Mouse (Mus musculus) bone marrow macrophage, adult 2 months (primary cell): ENCODE data around the gene Chpf. TPM values are rescaled to one million over a fixed set of nuclear protein-coding genes. Genes with fewer than 3 reads are reported as not detected.

ENCODE experiments used
- H3K27ac ChIP-seq: 2 replicates; pipeline ENCODE4 v1.5.1; 2012; ENCODE audit warnings: low read depth, low read length; ENCODE audit not compliant: insufficient read depth
- H3K4me1 ChIP-seq: 2 replicates; pipeline ENCODE4 v1.6.1; 2012; ENCODE audit warnings: low read length; ENCODE audit not compliant: control insufficient read depth, insufficient read depth
- H3K4me3 ChIP-seq: 2 replicates; pipeline ENCODE4 v1.5.1; 2012; ENCODE audit warnings: mild to moderate bottlenecking, low read length, moderate library complexity; ENCODE audit not compliant: insufficient read depth
- CTCF ChIP-seq: IDR thresholded peaks from 2 replicates; pipeline ENCODE4 v1.5.1; 2012; ENCODE audit warnings: low read depth, mild to moderate bottlenecking, low read length, moderate library complexity
- POLR2A ChIP-seq: IDR thresholded peaks from 2 replicates; pipeline ENCODE4 v1.6.1; 2012; ENCODE audit warnings: mild to moderate bottlenecking, low read depth, low read length, borderline replicate concordance
- polyA plus RNA-seq: library from polyadenylated mRNA; stranded (reverse); fragments of >200 nt; gene quantifications from 2 replicates; pipeline ENCODE4 v1.2.4, GENCODE M21; 2012; ENCODE audit not compliant: missing spikeins, insufficient read depth, insufficient read length

Gene Chpf
- polyA plus RNA-seq, 1 experiment: 1.3 TPM

DNA sequence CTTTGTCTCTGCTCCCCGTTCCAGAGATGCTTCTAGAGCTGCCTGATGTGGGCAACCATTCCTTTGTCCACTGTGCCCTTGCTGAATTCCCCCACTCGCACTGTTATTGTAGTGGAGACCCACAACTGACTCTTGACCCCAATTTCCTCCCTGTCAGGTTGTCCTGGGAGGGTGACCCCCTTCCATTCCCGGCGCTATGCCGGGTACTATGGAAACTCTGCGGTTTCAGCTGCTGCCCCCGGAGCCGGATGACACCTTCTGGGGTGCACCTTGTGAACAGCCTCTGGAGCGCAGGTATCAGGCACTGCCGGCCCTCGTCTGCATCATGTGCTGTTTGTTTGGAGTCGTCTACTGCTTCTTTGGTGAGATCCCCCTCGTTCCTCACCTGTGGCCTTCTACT is 929 bp upstream of the Chpf start:
- Histone ChIP-seq H3K4me1 (0 out of 2 replicates have a peak, but pooled peaks cover 3% of the 10 kb centered on the region), H3K4me3 (no peak overlapping the region), H3K27ac (no peak overlapping the region)
- TF ChIP-seq POLR2A: no peak
- no peak for TF ChIP-seq CTCF

DNA sequence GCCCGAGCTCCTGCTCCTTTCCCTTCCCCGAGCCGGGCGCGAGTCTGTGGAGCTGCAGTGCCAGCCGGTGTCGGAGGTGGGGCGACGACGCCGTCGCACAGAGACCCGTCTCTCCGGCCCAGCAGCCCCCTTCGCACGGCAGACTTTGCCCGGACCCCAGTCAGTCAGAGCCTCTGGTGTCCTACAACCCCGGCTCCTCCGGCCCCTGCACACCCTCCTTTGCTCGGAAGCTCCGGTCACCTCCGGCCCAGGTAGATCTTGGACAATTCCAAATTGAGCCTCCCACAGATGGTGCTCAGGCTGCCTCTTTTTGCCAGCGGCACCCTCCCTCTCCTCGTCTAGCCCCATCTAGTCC is 505 bp upstream of the Chpf start:
- H3K27ac ChIP-seq: no peak overlapping the region
- H3K4me3 ChIP-seq: peak overlapping the region; percentile 56; the same call in 1 of the 2 replicates
- H3K4me1 ChIP-seq: 0 out of 2 replicates have a peak, but pooled peaks cover 3% of the 10 kb centered on the region
- TF ChIP-seq CTCF (no peak), POLR2A (no peak)

DNA sequence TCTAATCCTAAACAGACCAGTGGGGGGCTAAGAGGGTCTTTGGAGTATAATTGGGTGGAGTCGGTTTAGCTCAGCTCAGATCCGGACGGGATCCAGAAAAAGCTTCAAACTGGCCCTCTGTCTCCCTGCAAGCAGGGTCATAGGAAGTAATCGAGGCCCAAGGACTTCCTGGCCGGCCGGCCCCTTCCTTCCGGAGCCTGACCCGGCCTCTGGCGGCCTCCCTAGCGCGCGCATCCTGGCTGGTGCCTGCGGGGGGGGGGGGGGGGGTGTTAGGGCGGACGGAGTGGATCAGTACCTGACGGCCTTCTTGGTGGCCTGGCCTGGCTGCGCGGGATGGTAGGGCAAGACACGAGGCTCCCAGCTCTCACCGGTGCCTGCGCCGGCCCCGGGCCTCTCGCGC is 610 bp downstream of the Chpf start:
- peak overlapping the region; percentile 56 for H3K4me3 ChIP-seq
- 0 out of 2 replicates have a peak, but pooled peaks cover 3% of the 10 kb centered on the region for H3K4me1 ChIP-seq

DNA sequence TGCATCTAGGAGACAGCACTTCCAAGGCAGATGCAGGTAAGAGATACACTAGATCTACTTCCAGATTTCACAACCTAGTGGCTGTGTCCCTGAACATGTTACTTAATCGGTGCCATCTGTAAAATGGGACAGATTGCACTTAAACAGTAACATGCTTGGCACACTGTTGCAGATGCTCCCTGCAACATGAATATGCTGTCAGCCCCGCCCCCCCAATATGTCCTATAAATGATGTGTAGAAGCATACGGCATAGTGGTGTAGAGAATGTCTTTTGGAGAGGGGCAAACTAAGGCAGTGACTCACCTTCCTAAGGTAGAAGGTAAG is 1.2 kb downstream of the Chpf start:
- Histone ChIP-seq H3K4me3 (no peak overlapping the region), H3K4me1 (0 out of 2 replicates have a peak, but pooled peaks cover 3% of the 10 kb centered on the region), H3K27ac (no peak overlapping the region)
- TF ChIP-seq POLR2A (no peak), CTCF (no peak)

More for the DNA sequence above, 610 bp downstream of the Chpf start:
- TF ChIP-seq POLR2A: no peak
- no peak for TF ChIP-seq CTCF
- H3K27ac ChIP-seq: no peak overlapping the region

DNA sequence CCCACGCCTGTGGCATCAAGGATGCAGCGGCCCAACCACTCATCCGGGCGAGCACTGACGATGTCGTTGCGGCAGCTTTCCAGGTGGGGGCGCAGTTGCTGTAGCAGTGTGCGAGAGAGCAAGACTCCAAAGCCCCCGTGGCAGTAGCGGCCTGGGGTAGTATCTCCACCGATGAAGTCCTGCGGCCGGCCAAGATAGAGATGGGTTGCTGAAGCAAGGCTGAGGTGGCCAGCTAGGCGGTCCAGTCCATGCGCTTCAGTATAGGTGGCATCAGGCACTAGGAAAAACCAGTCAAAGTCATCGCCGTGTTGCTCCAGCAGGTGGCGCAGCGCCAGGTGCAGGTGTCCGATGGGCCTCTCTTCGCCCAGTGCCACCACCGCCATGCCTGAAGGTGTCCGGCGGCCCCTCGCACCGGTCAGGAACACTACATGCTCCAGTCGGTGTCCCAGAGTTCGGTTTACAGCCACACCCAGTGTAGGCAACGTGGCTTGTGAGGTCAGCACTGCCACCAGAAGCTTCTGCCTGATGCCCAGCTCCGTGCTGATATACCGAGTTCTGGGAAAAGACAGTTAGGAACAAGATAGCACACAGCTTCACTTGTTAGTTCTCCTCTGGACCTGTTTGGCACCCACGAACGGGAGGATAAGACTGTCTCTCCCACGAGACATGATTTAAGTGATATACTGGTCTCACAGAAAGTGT is 1.7 kb downstream of the Chpf start:
- no peak overlapping the region for H3K4me3 ChIP-seq
- TF ChIP-seq CTCF (peak; percentile 99), POLR2A (no peak)
- no peak overlapping the region for H3K27ac ChIP-seq
- 0 out of 2 replicates have a peak, but pooled peaks cover 3% of the 10 kb centered on the region for H3K4me1 ChIP-seq

DNA sequence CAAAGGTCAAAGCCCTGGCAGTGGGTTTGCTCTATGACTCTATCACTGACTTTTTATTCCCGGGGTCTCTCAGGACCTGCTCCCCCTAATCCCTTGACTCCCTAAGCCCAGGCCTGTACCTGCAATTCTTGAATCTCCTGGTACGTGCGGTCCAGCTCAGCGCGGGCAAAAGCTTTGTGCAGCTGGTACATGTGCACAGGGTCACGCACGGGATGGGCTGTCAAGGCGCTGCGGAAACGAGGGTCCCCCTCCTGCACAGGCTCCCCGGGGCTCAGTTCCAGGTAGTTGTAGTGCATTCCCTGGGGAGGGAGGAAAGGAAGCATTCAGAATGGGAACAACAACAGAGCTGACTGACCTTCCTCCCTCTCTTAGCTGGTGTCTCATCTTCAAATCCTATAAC is 2.7 kb downstream of the Chpf start:
- Histone ChIP-seq H3K4me3 (no peak overlapping the region), H3K4me1 (0 out of 2 replicates have a peak, but pooled peaks cover 3% of the 10 kb centered on the region), H3K27ac (no peak overlapping the region)
- no peak for TF ChIP-seq POLR2A

DNA sequence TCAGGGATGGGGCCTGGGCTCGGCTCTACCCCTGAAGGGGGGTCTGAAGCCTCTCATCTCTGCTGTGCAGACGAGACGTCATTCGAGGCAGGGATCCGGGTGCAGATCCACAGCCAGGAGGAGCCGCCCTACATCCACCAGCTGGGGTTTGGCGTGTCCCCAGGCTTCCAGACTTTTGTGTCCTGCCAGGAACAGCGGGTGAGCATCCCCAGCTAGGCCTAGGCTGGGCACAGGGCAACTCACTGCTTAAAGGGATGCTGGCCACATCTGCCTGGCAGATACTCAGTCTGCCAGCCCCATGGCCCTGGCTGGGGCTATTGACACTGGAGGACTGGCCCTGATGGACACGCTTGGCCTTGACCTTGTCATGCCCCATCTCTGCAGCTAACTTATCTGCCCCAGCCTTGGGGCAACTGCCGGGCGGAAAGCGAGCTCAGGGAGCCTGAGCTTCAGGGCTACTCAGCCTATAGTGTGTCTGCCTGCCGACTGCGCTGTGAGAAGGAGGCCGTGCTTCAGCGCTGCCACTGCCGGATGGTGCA is 9.8 kb downstream of the Chpf start:
- no peaks in the 10 kb centered on the region for H3K4me1 ChIP-seq
- H3K27ac ChIP-seq: no peak overlapping the region
- H3K4me3 ChIP-seq: no peak overlapping the region
- TF ChIP-seq CTCF (no peak), POLR2A (no peak)

DNA sequence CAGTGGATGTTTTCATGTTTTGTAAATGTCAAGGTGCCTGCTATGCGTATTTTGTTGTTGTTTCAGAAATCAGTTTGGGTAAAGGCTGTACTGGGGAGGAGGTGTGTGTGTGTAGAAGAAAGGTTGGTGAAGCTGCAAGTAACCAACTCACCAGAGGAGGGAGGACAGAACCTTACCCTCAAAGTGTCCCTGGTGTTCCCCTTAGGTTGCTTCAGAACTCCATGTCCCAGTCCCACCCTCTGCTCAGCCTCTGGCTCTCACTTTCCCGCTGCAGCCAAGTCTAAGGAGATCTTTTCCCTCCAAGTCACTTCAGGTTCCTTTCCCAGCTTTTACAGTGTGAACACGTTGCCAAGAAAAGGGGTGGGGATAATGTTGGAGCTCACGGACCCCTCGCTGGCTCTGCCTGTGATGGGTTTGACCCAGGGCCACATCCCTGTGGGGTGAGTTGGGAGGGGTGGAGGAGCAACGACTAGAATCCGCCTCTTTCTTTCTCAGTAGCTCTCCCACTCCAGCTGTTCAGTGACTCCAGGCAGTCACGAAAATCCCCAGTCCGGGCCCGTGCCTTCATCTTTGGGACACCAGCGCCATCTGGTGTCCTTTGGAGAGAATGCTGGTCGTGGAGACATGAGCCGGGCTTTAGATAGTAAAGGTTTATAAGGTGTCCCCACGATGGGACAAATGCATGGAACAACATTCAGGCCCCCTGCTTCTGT is 11.7 kb downstream of the Chpf start:
- Histone ChIP-seq H3K4me1 (no peaks in the 10 kb centered on the region), H3K4me3 (no peak overlapping the region), H3K27ac (no peak overlapping the region)
- peak; percentile 91 for TF ChIP-seq CTCF
- TF ChIP-seq POLR2A: no peak

DNA sequence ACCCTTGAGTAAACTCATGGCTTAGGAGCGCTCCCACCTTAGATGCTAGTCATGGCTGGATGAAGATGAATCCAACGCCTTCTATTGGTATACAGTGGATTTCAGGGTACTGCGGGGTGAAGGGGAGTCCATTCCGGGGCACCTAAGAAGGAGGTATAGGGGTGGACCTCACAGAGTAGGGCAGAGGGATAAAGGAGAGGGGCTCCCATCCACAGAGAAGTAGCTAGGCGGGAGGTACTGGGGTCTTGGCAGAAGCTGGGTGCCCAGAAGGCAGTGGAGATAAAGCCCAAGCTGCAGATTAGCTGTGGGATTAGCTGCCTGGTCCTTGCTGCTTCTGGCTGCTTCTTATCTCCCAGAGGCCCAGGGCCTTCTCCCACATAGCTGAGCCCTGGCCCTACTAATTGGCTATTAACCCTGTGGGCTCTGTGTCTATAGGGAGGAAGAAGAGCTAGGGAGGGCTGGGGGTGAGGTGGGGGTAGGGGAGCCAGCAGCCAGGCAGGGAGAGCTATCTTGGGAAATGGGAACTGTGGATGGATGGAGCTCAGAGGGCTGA is 15.4 kb downstream of the Chpf start:
- Histone ChIP-seq H3K4me1 (no peaks in the 10 kb centered on the region), H3K4me3 (no peak overlapping the region), H3K27ac (no peak overlapping the region)
- TF ChIP-seq POLR2A: no peak
- no peak for TF ChIP-seq CTCF

DNA sequence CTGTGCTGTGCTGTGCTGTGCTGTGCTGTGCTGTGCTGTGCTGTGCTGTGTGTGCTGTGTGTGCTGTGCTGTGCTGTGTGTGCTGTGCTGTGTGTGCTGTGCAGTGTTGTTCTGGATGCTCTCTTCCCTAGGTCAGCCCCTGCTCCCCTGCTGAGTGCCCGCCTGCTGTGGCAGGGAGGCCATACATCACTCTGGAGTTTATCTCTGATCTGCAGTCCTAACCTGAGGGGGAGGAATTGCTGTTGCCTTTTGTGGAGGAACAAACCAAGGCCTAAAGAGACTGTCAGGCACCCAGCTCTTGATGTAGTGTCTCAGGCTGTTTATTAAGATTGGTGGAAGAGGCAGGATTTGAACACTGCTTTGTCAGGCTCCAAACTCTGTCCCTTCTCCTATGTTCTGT is 16.5 kb downstream of the Chpf start:
- Histone ChIP-seq H3K4me3 (no peak overlapping the region), H3K4me1 (no peaks in the 10 kb centered on the region), H3K27ac (no peak overlapping the region)
- no peak for TF ChIP-seq CTCF
- no peak for TF ChIP-seq POLR2A
